Mouse (Mus musculus) layer of hippocampus, postnatal 10 days (tissue): ENCODE measurements at regions not wholly inside any gene's neighbourhood (a gene's known extent, or its start where the extent isn't known, plus 50 kb on each side); places are given as distances from the start of the nearest gene placed in this dataset.

Experiments used
- DNase-seq, 2 experiments: peaks; one replicate each; pipeline ENCODE4 v3.0.0; 2021; ENCODE audit warnings: low spot score in 2 of 2

DNA sequence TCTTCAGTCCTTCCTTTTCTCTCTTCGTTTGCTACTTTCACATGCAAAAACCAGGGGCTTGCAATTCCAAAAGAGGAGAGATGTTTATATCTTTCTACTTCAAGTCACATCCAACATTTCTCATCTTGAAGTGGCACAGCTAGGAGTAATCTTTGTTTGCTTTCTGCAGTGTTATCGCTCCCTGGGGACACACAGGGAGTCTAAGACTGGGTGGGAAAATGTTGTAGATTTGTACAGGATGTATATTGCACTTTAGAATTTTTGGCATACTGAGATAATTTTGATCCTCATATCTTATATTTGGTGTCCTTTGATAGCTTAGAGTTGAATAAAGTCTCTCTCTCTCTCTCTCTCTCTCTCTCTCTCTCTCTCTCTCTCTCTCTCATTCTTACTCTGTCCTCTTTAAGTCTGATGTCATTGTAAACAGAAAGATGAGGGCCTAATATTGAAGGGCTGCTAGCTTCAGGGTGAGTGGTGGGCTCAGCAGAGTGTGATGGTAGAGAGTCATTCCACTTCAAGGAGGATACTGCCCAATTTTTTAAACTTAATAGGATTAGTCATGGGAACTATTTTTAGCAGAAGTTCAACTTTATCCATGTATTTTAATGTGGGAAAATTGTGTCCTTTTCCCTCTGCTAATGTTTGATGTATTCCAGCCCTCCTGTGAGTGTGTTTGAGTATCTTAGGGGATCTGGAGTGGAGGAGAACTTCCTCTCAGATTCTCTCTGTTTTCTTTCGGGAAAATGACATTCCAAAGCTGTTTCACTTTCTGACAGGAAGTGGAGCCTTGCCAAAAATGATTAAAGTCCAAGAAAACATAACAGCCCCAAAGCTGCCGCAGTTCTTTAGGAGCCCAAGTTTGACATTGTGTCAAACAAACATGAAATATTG is 397.3 kb upstream of the Zeb2 start:
- no peak for DNase-seq

DNA sequence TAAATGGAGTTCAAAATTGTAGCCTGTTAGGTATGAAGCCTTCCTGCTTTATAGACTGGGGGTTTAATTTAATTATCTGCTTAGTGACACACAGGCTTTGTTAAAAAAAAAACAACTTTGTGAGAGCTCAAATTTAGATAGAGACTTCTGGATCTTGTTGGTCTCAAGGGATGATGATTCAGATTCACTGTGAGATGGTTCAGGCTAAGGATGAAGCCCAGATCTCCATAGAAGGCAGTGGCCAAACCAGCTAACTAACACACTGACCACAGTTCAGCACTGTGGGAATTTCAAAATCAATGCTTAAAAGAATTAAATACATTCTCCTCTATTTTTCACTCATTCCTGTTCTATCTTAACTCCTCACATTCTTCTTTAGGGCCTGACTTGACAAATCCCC is 395.7 kb upstream of the Zeb2 start:
- DNase-seq: no peak

DNA sequence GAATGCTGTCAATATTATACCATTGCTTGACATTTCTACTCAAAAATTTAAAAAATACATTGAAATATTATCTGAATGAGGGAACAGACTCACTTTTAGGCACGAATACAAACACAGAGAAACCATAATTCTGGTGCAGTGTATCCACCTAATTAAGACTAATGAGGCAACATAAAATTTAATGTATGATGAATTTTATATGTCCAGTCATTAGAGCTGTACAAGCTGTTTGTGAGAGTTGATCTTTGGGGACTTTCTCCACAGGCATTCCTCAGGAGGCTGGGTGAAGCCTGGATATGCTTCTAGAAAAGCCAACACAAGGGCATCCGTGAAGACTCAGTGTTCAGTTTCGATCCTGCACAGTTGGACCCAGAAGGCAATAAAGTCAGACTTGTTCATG is 394.6 kb upstream of the Zeb2 start:
- DNase-seq: no peak

DNA sequence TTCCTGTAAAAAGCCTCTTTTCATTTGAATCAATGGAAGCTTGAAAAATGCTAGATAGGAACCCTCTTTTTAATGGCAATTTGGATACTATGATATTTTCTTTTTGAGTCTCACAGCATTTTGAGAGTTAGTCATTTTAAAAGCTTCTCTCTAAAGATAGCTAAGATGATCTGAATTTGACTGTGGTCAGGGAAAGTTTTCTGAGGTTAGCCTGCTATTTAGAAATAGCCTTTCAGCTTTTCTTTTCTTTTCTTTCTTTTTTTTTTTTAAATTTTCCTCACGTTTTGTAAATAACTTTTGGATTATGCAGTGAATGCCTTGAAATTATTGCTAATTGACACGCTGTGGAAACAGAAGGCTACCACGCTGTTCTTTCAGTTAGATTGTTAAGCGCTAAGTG is 387.3 kb upstream of the Zeb2 start:
- DNase-seq: no peak

DNA sequence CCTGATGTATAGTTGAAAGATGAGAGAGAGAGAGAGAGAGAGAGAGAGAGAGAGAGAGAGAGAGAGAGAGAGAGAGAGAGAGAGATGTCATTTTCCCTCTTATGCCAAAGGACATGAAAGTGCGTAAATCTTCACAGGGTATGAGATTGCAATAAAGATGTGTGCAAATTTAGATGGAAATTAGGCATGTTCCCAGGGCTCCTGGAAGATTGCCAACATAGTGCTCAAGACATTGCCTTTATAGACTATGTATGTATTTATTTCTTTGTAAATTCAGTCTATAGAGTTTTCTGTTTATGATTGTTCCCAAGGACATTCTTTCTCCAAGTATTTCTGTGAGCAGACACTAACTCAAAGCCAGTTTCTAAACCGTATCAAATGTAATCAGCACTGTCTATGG is 376.5 kb upstream of the Zeb2 start:
- no peak for DNase-seq

DNA sequence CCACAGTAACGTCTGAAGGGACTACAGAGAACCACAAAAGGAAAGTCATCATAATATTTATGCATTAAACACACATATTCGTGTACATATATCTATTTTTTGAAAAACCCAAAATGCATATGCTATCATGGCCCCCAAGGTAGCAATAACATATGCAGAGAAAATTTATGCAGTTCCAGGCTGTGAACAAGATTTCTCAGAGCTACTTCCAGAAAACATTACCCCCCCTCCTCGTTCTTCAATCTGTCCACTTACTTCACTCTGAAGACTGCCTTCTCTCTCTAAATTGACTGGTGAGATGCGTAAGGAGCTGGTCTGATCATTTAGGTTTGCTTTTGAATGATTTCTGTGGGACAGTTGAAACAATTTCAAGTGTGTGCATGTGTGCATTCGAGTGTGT is 369.3 kb upstream of the Zeb2 start:
- no peak for DNase-seq

DNA sequence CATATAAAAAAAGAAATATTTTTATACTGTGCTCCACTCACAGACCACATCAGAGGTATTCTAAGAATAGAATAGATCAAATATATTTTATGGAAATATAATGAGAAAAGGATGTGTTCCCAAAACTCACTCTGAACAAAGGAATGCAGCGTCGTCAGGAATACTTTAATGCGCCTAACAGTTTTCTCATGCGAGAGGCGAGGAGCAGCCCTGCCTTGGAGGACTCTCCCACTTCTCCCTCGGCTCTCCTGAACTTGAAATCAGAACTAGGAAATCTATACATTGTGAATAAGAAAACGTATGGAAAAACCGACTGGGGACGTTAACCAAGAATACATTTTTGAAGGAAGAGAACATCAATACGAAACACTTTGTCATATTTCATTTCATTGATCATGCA is 368.3 kb upstream of the Zeb2 start:
- DNase-seq: no peak

DNA sequence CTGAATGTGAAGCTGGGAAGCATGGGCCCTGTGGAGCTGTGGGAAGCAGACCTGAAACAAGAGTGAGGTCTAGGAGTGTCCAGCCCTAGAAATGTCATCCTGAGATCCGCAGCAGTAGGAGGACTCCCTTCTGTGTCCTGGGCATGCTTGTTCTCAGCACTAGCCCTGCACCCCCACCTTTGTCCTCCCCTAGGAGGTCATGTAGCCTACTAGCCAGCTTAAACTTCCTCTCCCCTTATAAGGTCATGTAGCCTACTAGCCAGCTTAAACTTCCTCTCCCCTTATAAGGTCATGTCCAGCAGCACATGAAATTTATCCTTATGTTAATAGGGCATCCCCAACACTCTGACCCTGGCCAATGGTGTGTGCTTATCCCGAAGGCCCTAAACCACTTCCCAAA is 363.5 kb upstream of the Zeb2 start:
- no peak for DNase-seq

DNA sequence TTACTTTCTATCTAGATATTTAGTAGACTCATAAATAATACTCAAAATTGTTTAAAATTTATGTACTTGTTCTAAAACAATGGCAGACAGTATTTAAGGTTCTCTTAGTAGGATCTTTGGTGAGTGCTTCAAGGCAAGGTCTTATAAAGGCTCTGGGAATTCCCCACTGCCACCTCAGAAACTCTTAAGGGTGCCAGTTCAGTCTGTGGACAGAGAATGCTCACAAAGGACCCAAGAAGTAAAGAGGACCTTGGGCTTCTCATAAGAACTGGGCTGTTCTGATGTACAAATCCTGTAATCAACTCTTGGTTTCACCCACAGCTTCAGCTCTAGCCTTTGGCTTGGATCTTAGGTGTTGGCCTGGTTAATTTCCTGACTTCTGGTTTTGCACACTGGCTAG is 358.8 kb upstream of the Zeb2 start:
- no peak for DNase-seq

DNA sequence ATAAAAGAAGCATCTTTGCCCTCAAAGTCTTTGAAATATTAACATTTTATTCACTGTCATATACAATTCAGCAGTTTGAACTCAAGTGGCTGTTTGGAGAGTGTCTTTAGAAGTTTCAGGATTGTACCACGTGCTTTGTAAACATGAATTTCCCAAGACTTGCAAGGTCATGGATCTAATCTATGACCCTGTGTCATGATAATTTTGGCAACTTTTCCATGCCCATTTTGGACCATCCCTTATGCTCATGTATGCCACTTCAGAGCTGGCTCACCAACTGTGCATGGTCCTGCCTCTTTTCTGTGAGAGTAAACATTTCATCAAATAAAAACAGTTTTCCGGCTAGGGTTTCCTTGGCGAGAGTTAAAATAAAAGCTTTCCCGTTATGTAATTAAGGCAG is 347.1 kb upstream of the Zeb2 start:
- DNase-seq: no peak

DNA sequence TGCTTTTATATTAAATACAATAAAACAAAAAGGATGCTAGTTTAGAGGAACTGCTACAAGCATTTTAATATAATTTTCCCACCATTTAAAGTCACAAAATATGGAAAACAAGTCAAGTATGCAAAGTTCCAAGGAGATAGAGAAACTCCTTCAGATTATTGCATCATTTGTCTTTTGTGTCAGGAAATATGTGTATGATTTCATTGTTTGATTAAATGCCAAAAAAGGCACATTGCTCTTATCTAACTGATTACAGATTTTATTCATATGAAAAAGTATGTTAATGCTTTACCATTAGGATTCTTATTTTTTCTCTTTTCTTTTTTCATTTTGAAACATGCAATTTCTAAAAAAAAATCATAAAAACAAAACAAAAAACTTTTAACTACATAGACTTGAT is 342.2 kb upstream of the Zeb2 start:
- DNase-seq: no peak

DNA sequence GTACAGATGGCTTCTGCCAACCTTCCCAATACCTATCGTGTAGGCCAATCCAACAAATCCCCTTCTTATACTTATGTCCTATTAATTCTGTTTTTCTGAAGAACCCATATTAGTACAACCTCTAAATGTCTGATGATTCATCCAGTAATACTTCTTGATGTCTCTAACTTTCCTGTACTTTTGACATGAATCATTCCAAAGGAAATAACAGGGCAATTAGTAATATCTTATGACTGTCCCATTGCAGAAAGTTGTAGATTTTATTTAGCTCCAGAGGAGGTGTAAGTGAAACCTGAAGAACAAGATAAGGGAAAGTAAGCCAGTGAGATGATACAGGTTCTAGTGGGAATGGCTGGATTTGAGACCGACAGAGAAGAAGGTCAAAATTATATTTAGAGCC is 337.6 kb upstream of the Zeb2 start:
- DNase-seq: no peak

DNA sequence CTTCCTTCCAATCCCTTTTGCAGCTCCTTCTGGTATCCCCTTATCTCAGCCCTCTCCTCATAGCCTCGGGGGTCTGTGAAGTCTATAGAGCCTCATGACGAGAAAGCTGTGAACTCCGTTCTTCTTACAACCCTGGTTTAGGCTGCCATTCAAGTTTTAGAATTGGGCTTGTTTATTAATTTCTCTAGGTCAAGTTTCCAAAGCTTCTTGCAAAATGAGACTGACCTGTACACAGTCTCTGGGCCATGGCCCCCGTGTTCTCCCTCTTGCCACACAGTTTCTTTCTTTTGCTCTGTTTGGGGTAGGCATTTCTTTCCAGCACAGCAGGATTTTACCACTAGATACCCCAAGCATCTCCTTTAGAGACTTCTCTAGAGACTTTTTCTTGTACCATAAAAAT is 322.0 kb upstream of the Zeb2 start:
- DNase-seq: no peak

DNA sequence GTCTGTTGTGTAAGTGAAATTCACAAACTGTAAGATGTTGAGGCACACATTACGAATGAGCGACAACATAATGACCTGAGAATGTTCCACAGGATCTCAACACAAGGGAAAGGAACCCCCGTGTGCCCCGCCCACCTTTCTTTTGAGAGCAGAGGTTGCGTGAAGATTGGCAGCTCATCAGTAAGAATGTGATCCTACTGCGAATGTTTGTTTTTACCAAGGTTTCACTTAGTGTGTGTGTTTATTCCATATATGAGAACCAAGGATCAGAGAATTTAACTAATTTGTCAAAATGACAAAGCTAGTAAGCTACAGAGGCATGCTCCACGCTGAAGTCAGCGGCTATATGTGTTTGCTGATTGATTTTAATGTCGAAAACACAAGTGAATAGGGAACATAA is 321.5 kb upstream of the Zeb2 start:
- no peak for DNase-seq

DNA sequence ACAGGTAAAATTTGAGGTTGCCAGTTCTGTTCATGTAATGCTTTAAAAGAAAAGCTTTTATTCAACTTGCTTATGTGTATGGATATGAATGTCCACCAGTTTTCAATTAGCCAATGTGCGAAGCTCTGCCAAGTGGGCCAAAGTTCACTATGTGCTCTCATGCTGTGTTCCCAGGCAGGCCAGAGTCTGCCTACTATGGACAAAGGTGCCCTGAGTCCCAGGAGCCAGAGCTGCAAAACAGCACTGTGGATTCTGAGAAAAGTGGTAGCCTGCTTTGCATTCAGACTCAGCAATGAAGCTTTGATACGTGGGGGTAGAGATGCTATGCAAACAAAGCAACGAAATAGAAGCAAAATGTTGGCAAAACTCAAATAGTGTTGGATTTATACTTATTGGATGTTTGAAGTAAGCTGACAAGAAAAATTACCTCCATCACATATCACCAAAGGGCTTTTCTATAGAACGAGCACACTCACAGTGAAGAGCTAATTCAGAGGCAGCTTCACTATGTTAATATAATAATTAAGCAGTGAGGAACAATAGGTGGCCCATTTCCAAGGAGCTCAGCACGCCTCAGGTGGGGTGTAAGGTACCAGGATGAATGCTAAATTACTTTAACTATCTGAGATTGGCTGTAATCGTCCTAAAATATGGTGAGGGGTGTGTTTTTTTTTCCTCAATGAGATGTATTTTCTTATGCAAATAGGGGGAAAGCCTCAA is 318.2 kb upstream of the Zeb2 start:
- DNase-seq: no peak

DNA sequence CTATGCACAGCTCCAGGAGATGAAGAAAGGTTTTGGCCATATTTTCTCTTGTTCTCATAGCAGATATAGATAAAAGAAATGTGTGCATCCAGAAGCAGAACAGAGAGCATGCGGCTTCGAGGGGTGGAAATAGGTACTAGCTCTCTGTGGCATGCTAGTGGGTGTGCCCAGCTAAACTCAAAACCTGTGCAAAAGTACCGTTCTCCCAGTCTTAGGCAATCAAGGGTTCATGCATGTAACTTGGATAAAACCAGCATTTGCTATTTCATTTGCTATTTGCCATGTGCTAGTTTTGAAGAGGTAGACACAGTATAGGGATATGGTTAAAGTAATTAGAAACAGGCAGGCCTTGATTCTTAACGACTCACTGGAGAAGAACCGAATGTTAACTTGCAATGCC is 317.6 kb upstream of the Zeb2 start:
- DNase-seq: no peak

DNA sequence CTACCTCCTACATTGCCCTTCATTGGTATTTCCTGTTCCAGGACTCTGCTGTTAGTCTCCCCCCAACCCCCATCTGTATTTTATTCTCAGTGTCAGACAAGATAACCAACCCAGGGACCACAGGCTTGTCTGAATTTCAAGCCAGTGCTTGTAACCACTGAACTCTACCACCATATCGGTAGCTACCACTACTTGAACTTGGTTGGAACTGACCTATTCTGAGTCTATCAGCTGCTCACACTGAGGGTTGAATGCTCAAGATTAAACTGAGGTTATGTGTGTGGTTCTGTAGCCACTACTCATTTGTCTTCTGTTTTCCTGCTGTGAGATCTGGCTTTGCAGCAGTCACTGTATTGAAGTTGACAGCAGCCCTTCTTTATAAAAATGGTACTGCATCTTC is 317.0 kb upstream of the Zeb2 start:
- DNase-seq: no peak

DNA sequence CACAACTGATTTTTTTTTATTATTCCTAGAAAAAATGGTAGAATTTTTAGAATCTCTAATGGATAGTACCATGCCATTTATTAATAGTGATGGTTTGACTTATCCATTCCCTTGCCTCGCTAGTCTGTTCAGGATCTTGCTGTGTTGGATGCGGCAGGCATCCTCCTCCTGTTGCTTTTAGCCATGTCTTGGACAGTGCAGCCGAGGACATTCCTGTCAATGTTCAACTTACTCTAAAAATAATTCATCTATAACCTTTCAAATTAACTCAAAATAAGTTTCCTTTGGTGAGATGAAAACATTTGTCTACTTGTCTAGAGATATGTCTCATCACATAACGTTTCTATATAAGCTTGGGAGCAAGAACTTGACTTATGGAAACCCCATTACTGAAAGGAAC is 314.2 kb upstream of the Zeb2 start:
- no peak for DNase-seq

DNA sequence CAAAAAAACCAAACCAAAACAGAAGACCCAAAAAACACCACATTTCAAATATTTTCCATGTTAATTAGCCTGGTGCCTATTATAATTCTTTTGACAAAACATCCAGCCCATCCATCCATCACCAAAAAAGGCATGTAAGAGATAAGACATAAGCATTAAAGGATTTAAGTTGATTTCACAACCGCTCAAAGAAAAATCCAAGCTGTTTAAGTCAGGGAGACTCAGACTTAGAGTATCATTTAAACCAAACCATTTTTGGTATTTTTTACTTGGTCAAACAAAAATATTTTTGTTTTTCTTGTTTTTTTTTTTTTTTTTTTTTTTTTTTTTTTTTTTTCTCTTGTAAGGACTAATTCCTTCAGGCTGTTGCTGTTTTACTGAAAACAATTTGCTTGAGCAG is 304.6 kb upstream of the Zeb2 start:
- no peak for DNase-seq

DNA sequence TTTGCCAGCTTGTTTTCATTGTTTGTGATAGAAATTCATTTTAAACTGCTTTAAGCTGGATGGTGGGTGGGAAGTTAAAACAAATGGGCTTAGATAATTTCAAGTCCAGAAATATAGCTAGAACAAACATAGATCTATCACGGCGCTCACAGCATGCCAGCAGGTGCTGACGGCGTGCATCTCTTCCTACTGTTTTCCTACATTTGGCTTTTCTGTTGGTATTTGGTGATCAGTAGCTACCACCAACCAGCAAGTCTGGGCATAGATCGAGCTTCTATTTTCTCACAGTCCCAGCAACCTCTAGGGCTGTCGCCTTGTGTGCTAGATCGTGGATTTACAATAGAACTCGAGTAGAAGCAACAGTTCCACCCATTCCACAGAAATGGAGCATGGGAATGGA is 290.9 kb upstream of the Zeb2 start:
- DNase-seq: no peak

DNA sequence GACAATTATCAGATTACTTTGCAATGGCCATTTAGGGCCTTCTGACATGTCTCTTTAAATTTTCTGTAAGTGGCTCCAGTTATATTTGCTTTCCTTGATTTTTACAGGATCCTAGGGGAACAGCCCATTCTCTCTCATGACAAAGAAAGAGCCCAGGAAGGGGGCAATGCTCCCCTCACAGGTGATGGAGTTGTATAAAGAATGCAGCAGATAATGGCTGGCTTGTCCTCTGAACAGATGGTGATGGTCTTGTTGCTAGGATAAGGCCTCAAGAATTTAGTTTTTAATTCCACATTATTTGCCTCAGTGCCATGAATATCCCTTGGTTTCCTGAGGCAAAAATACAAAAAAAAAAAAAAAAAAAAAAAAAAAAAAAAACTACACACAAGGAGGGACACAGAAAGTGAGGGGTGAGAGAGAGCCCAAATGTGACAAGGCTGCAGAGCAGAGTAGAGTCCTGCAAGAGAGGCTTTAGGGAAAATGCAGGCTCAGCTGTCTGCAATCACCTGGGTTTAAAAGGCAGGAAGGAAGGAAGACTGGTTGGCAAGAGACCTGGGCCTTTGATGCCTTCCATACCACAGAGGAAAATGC is 272.8 kb upstream of the Zeb2 start:
- DNase-seq: no peak

DNA sequence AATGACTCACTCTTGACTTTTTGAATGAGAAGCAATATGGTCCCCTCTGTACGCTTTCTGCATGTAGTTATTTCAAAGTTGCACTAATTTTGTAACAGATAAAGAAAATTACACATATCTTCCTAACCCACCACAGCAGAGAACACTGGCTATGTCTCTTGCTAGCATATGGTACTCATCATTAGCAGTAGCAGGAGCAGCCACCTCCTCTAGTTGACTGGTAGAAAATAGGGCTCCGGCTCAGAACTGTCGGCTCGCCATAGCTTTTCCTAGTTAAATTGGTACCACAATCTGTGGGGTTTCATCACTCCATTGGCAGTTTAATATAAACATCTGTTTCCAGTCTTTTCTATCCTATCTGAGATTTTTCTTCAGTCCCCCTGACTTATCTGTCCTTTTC is 254.1 kb upstream of the Zeb2 start:
- no peak for DNase-seq

DNA sequence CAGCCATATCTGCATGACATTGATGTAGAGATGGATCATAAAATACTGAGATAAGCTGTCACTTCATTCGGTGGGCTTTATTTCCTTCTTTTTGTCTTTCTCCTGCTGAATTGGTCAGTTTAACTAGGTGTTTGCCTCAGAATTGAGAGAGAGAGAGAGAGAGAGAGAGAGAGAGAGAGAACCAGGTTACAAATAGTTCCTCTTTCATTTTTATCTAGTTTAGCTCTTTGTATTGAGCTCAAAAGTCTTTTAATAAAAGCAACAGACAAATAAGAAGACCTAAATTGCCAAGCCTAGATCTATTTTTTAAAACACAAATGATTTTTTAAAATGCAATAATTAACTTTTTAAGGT is 253.4 kb upstream of the Zeb2 start:
- DNase-seq: no peak
